Mouse (Mus musculus) mesoderm, embryonic 11.5 days (tissue): ENCODE measurements at regions not wholly inside any gene's neighbourhood (a gene's known extent, or its start where the extent isn't known, plus 50 kb on each side); places are given as distances from the start of the nearest gene placed in this dataset.

Source experiments
- DNase-seq: peaks from one replicate; pipeline ENCODE4 v3.0.0-alpha.2; 2012; ENCODE audit warnings: low read depth, low spot score

- DNase-seq, result no peak
Measured at GRCm38 (mm10) chr6:147964739-147965138, 82.3 kb upstream of the Far2 start.

DNA sequence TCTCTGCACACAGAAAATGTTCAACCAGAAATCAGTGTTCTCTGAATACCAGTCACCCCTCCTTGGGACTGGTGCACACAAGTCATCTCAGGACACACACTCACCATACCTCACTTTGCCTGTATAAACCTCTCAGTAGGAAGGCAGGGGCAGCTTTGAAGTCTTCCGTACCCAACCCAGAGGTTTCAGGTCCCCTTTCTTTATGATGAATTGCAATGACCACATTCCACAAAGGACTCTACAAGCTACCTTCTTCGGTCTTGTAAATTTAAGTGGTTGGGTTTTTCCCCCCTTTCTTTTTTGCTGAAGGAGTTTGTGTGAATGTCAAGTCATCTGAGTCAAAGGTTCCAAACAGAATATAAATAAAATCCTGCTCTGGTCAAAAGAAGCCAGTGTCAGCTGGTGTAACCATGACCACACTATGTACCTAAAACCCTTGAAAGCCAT lies 76.9 kb upstream of the Far2 start:
- no peak for DNase-seq

GRCm38 (mm10) chr6:147972552-147972951 lies 74.5 kb upstream of the Far2 start:
- no peak for DNase-seq

- no peak for DNase-seq
Measured at GRCm38 (mm10) chr6:147973059-147973458, 74.0 kb upstream of the Far2 start.

DNA sequence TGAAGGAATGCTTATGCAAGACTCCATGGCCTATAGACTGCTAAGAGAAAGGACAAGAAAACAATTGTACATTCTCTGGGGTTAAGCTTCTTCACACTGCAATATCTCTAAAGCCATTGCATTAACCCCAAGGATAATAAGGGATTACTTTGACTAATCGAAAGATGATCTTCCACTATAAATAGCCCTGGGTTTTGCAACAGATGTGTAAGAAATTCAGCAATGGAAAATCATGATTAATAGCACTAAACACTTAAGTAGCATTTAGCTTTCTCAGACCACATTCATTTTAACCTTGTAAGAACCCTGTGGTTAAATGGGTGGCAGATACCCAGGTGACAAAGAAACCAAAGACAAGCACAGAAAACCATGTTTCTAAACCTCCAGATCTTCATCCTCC lies 71.1 kb upstream of the Far2 start:
- DNase-seq, result no peak

DNA sequence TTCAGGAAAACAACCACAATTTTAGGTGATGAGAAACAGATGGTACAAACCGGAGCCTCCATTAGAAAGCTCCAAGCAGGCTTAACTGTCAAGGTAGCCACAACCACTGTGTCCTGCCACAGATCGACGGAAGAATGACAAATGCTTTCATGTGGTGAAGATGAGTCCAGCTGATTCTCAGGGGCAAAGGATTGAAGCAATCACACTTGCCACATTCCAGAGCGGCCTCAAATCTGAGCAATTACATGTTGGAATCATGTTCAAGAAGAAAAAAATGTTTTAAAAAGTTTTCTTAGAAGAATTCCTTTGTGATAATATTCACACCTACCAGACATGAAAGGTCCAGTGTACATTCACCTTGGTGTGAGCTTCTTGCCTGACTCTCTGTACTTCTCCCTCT lies 57.7 kb upstream of the Far2 start:
- DNase-seq, result no peak
